Mouse (Mus musculus) adrenal gland, postnatal 10 days (tissue): ENCODE data around the gene Slc29a1. TPM values are rescaled to one million over a fixed set of nuclear protein-coding genes. Genes with fewer than 3 reads are reported as not detected.
A peak's percentile ranks its signal among the peaks of the same experiment; 100 is the strongest.
"Not testable (repeated sequence)": the region's sequence is repeated elsewhere in the genome, so short reads cannot be mapped to it uniquely, and the experiment has no call there.

Experiments used
- DNase-seq: peaks from one replicate; pipeline ENCODE4 v3.0.0; 2021; ENCODE audit warnings: mixed read lengths
- long read RNA-seq, 2 experiments: library from polyadenylated mRNA; stranded (forward); transcript quantifications; one replicate each; pipeline ENCODE4 v2.0.0; 2021
- total RNA-seq, 2 experiments: library from RNA; stranded (reverse); gene quantifications; 2 replicates each; pipeline ENCODE4 v1.2.3; 2021

Gene Slc29a1
- 100 to 1,000 TPM; 130 to 145 TPM for total RNA-seq
- long read RNA-seq, experiment 1, transcript Slc29a1-204 (12 exons, 2,216 nt) = minor isoform, 5 of 235 reads
- long read RNA-seq, experiment 1, transcript Slc29a1-201 (13 exons, 1,996 nt) = minor isoform, 9 of 235 reads
- long read RNA-seq, experiment 1, transcript Slc29a1-202 (13 exons, 1,988 nt) = major isoform, 28 of 235 reads
- long read RNA-seq, experiment 1, partial matches to known transcripts = 84 of 235 reads
- long read RNA-seq, experiment 1, other reads (novel, unspliced or antisense) = 107 of 235 reads
- long read RNA-seq, experiment 2, transcript Slc29a1-202 (13 exons, 1,988 nt) = major isoform, 29 of 151 reads
- long read RNA-seq, experiment 2, transcript Slc29a1-204 (12 exons, 2,216 nt) = minor isoform, 9 of 151 reads
- long read RNA-seq, experiment 2, transcript Slc29a1-201 (13 exons, 1,996 nt) = minor isoform, 9 of 151 reads
- long read RNA-seq, experiment 2, partial matches to known transcripts = 26 of 151 reads
- long read RNA-seq, experiment 2, other reads (novel, unspliced or antisense) = 78 of 151 reads

GRCm38 (mm10) chr17:45599446-45600242 lies at the start of gene Slc29a1:
TSS of gene Slc29a1 (minus strand) at chr17:45599606.
- DNase-seq = peak; percentile 80

- no peak for DNase-seq
These were observed 44.8 kb upstream of the Slc29a1 start for GRCm38 (mm10) chr17:45644185-45644584.

GRCm38 (mm10) chr17:45642701-45643100 lies 43.3 kb upstream of the Slc29a1 start:
- DNase-seq = peak; percentile 82

GRCm38 (mm10) chr17:45641981-45642380 lies 42.6 kb upstream of the Slc29a1 start:
- no peak for DNase-seq

GRCm38 (mm10) chr17:45638596-45639295 lies 39.3 kb upstream of the Slc29a1 start:
- DNase-seq = no peak

- peak; percentile 15 for DNase-seq
These were observed 34.6 kb upstream of the Slc29a1 start for GRCm38 (mm10) chr17:45634033-45634432.

- DNase-seq = no peak
These were observed 32.5 kb upstream of the Slc29a1 start for GRCm38 (mm10) chr17:45631940-45632339.

- no peak for DNase-seq
These were observed 31.6 kb upstream of the Slc29a1 start for GRCm38 (mm10) chr17:45630992-45631391.

- DNase-seq = peak; percentile 76
These were observed 30.7 kb upstream of the Slc29a1 start for GRCm38 (mm10) chr17:45629861-45630694.

GRCm38 (mm10) chr17:45628885-45629855 lies 29.8 kb upstream of the Slc29a1 start:
- DNase-seq = no peak

- no peak for DNase-seq
These were observed 28.8 kb upstream of the Slc29a1 start for GRCm38 (mm10) chr17:45628160-45628559.

GRCm38 (mm10) chr17:45626577-45627134 lies 27.2 kb upstream of the Slc29a1 start:
- peak; percentile 80 for DNase-seq

GRCm38 (mm10) chr17:45623425-45623824 lies 24.0 kb upstream of the Slc29a1 start:
- DNase-seq = not testable (repeated sequence)

- peak; percentile 47 for DNase-seq
These were observed 20.2 kb upstream of the Slc29a1 start for GRCm38 (mm10) chr17:45619386-45620256.

- DNase-seq = peak; percentile 59
These were observed 19.6 kb upstream of the Slc29a1 start for GRCm38 (mm10) chr17:45618941-45619385.

- DNase-seq = no peak
These were observed 18.2 kb upstream of the Slc29a1 start for GRCm38 (mm10) chr17:45617655-45618054.

- no peak for DNase-seq
These were observed 17.3 kb upstream of the Slc29a1 start for GRCm38 (mm10) chr17:45616679-45617078.

- DNase-seq = no peak
These were observed 16.7 kb upstream of the Slc29a1 start for GRCm38 (mm10) chr17:45616046-45616650.
